In genomic region chr7:114414421-114415335, GRCm38 (mm10) we compare ENCODE assay signal across 8 mouse cellular contexts. TPM values are rescaled to one million over a fixed set of nuclear protein-coding genes. Genes with fewer than 3 reads are reported as not detected.
A peak's percentile ranks its signal among the peaks of the same experiment; 100 is the strongest.
DNase-seq lines count a peak whose midpoint lies in the region; ATAC-seq and TF ChIP-seq lines count a peak whose summit lies in the region.

Pde3b (plus strand) TSS chr7:114415281.

- peak within 1 kb of the TSS; percentile 78 for H3K4me3 ChIP-seq in bone marrow macrophage, adult 2 months (ENCODE audit: insufficient read depth, low read length)
- H3K4me3 ChIP-seq in forebrain, embryonic 12.5 days (replicated peaks): peak within 1 kb of the TSS; percentile 70
- H3K4me3 ChIP-seq in heart, embryonic 16.5 days (ENCODE audit: low read length): peak within 1 kb of the TSS; percentile 96
- H3K4me3 ChIP-seq in liver, embryonic 15.5 days (replicated peaks): peak within 1 kb of the TSS; percentile 70

- peak; percentile 42 for ATAC-seq in CD4-positive, CD25-positive, alpha-beta regulatory T cell, adult 4 months
- peak; percentile 82 for ATAC-seq in forebrain, embryonic 12.5 days (ENCODE audit: low FRiP score)
- peak; percentile 87 for ATAC-seq in heart, embryonic 16.5 days (replicated peaks; ENCODE audit: extremely low read depth, insufficient read depth, low FRiP score)
- ATAC-seq in liver, embryonic 15.5 days (ENCODE audit: insufficient read depth): peak; percentile 80

- TF ChIP-seq POLR2A in bone marrow macrophage, adult 2 months (IDR thresholded peaks at IDR 0.05; ENCODE audit: borderline replicate concordance, low read depth, low read length): no peak

- H3K4me2 ChIP-seq in forebrain, embryonic 12.5 days: peak within 1 kb of the TSS; percentile 93
- H3K4me2 ChIP-seq in heart, embryonic 16.5 days (ENCODE audit: low read depth, low read length): peak within 1 kb of the TSS; percentile 97
- peak within 1 kb of the TSS; percentile 87 for H3K4me2 ChIP-seq in liver, embryonic 15.5 days

- peak within 1 kb of the TSS; percentile 76 for H3K9ac ChIP-seq in forebrain, embryonic 12.5 days
- peak within 1 kb of the TSS; percentile 80 for H3K9ac ChIP-seq in heart, embryonic 16.5 days (ENCODE audit: low read length)
- H3K9ac ChIP-seq in liver, embryonic 15.5 days: peak within 1 kb of the TSS; percentile 68

- H3K27ac ChIP-seq in bone marrow macrophage, adult 2 months (ENCODE audit: insufficient read depth, low read depth, low read length): no peak within 1 kb of the TSS
- peak within 1 kb of the TSS; percentile 94 for H3K27ac ChIP-seq in forebrain, embryonic 12.5 days
- H3K27ac ChIP-seq in heart, embryonic 16.5 days (ENCODE audit: low read length): peak within 1 kb of the TSS; percentile 68
- H3K27ac ChIP-seq in liver, embryonic 15.5 days (replicated peaks): peak within 1 kb of the TSS; percentile 77

- no peak for TF ChIP-seq CTCF in bone marrow macrophage, adult 2 months (IDR thresholded peaks at IDR 0.05; ENCODE audit: low read depth, low read length)

- WGBS in forebrain, embryonic 12.5 days: under 1% methylated on average over 60 of the region's 70 CpGs
- WGBS in heart, embryonic 16.5 days: 2% methylated on average over 69 of the region's 70 CpGs
- 2% methylated on average over 54 of the region's 70 CpGs for WGBS in liver, embryonic 15.5 days (ENCODE audit: insufficient replicate concordance)

- H3K27me3 ChIP-seq in forebrain, embryonic 12.5 days: no peaks in the 10 kb centered on the region
- H3K27me3 ChIP-seq in heart, embryonic 16.5 days (ENCODE audit: control insufficient read depth, insufficient read depth, low read length): no peaks in the 10 kb centered on the region
- H3K27me3 ChIP-seq in liver, embryonic 15.5 days: peaks cover 30% of the 10 kb centered on the region

- DNase-seq in kidney, postnatal 25 days: peak; percentile 55 to 80
- DNase-seq in neural tube, embryonic 10.5 days (ENCODE audit: extremely low spot score, low spot score): peak; percentile 77
- peak; percentile 71 for DNase-seq in testis, postnatal 10 days (ENCODE audit: low spot score)

- H3K9me3 ChIP-seq in forebrain, embryonic 12.5 days: no peaks in the 10 kb centered on the region
- H3K9me3 ChIP-seq in heart, embryonic 16.5 days (replicated peaks; ENCODE audit: control insufficient read depth, low read length): no peaks in the 10 kb centered on the region
- no peaks in the 10 kb centered on the region for H3K9me3 ChIP-seq in liver, embryonic 15.5 days (replicated peaks)

- peaks cover 2% of the 10 kb centered on the region; the same call in 1 of the 2 replicates for H3K4me1 ChIP-seq in bone marrow macrophage, adult 2 months (ENCODE audit: control insufficient read depth, insufficient read depth, low read length)
- H3K4me1 ChIP-seq in forebrain, embryonic 12.5 days: peaks cover 19% of the 10 kb centered on the region
- peaks cover 3% of the 10 kb centered on the region; the same call in 1 of the 2 replicates for H3K4me1 ChIP-seq in heart, embryonic 16.5 days (ENCODE audit: control insufficient read depth, insufficient read depth, low read length)
- peaks cover 5% of the 10 kb centered on the region for H3K4me1 ChIP-seq in liver, embryonic 15.5 days (replicated peaks)

- no peaks in the 10 kb centered on the region for H3K36me3 ChIP-seq in forebrain, embryonic 12.5 days (replicated peaks)
- no peaks in the 10 kb centered on the region for H3K36me3 ChIP-seq in heart, embryonic 16.5 days (ENCODE audit: control insufficient read depth, insufficient read depth)
- no peaks in the 10 kb centered on the region for H3K36me3 ChIP-seq in liver, embryonic 15.5 days (replicated peaks)

RNA-seq across cellular contexts. Expression of gene Pde3b, which starts in this region (rescaled TPM):
- polyA plus RNA-seq in CD4-positive, CD25-positive, alpha-beta regulatory T cell, adult 4 months (2017; shearing (Covaris generic)): under 1 TPM; 0.75 to 0.76 TPM
- 15.3 and 18.4 TPM in 2 replicates for polyA plus RNA-seq in bone marrow macrophage, adult 2 months (2012; ENCODE audit: insufficient read depth, insufficient read length, missing spikeins)
- polyA plus RNA-seq in forebrain, embryonic 12.5 days (2016; fragmentation: Nextera tagmentation; extraction: Ambion mirVana): 9.0 TPM in 2 replicates
- polyA plus RNA-seq in heart, embryonic 16.5 days (2015; fragmentation: Nextera tagmentation; extraction: Ambion mirVana): 2.9 and 3.9 TPM in 2 replicates
- polyA plus RNA-seq in liver, embryonic 15.5 days (2015; fragmentation: Nextera tagmentation; extraction: Ambion mirVana): 1.8 and 2.1 TPM in 2 replicates

Comparison
In these comparisons a context has a peak if more than half of its experiments do, and no peak if none do; other contexts are left out.
1. Peak in ATAC-seq in CD4-positive, CD25-positive, alpha-beta regulatory T cell, adult 4 months; RNA of the gene not detected or under 1 TPM.